16 mouse cellular contexts compared by ENCODE assay signal in genomic region chr17:65749803-65750202, GRCm38 (mm10).
"Had no signal": no experiment of that assay in that cellular context is flagged by ENCODE, and none has a peak within 500 bp of the region (broad histone marks: within the 10 kb centered on the region; RNA-seq: fewer than 3 reads in every experiment).

No protein-coding gene starts in this region.

- H3K27me3 ChIP-seq: liver, embryonic 13.5 days; liver, embryonic 15.5 days; midbrain, embryonic 12.5 days; neural tube, embryonic 13.5 days; neural tube, embryonic 15.5 days; stomach, embryonic 15.5 days had no signal

- H3K4me3 ChIP-seq: liver, embryonic 13.5 days; liver, embryonic 15.5 days; midbrain, embryonic 10.5 days; midbrain, embryonic 12.5 days; myocyte; neural tube, embryonic 13.5 days; neural tube, embryonic 15.5 days; stomach, embryonic 15.5 days had no signal

- DNase-seq: liver, embryonic 13.5 days; lung, adult 18-20 months; lung, postnatal 4 days; midbrain, embryonic 14.5 days; right cerebral cortex, postnatal 14 days; thymus, adult 2 months had no signal

- H3K27ac ChIP-seq: liver, embryonic 13.5 days; liver, embryonic 15.5 days; midbrain, embryonic 10.5 days; midbrain, embryonic 12.5 days; neural tube, embryonic 13.5 days; neural tube, embryonic 15.5 days; stomach, embryonic 15.5 days; stomach, postnatal 0 days had no signal

- H3K4me1 ChIP-seq: liver, embryonic 13.5 days; liver, embryonic 15.5 days; stomach, embryonic 15.5 days had no signal

- H3K9me3 ChIP-seq: liver, embryonic 13.5 days; midbrain, embryonic 12.5 days; stomach, embryonic 15.5 days had no signal

- H3K9ac ChIP-seq: liver, embryonic 13.5 days; liver, embryonic 15.5 days; lung, embryonic 14.5 days; midbrain, embryonic 12.5 days; neural tube, embryonic 13.5 days; neural tube, embryonic 15.5 days; stomach, embryonic 15.5 days had no signal

- H3K4me2 ChIP-seq: liver, embryonic 11.5 days; liver, embryonic 13.5 days; liver, embryonic 15.5 days; lung, embryonic 14.5 days; midbrain, embryonic 12.5 days; neural tube, embryonic 13.5 days; neural tube, embryonic 15.5 days; stomach, embryonic 15.5 days had no signal

- H3K36me3 ChIP-seq: liver, embryonic 13.5 days; liver, embryonic 15.5 days; stomach, embryonic 15.5 days had no signal
